Mouse (Mus musculus) right cerebral cortex, adult 2 months (tissue): ENCODE measurements around the gene Ctf2.
"Not testable (repeated sequence)": the region's sequence is repeated elsewhere in the genome, so short reads cannot be mapped to it uniquely, and the experiment has no call there.

ENCODE experiments used
- DNase-seq, 2 experiments: peaks; one replicate each; pipeline ENCODE4 v3.0.0; 2021 to 2022; ENCODE audit warnings: low spot score in 2 of 2

The Ctf2 gene

GRCm38 (mm10) chr7:127712461-127713385, 19.2 kb downstream of the Ctf2 start, which contains the start of gene Ctf1:
Ctf1 (plus strand) TSS chr7:127712736.
- peak; percentile 75 to 79 for DNase-seq

- no peak for DNase-seq
Measured at GRCm38 (mm10) chr7:127711456-127711855, 20.5 kb downstream of the Ctf2 start.

GRCm38 (mm10) chr7:127711031-127711430, 20.9 kb downstream of the Ctf2 start:
- no peak for DNase-seq

- no peak for DNase-seq
Measured at GRCm38 (mm10) chr7:127709261-127709979, 22.5 kb downstream of the Ctf2 start.

- DNase-seq: peak; percentile 81 to 88
Measured at GRCm38 (mm10) chr7:127708207-127709078, 23.5 kb downstream of the Ctf2 start, which contains the start of gene Bcl7c. Bcl7c (minus strand) TSS chr7:127708933.

- no peak for DNase-seq
Measured at GRCm38 (mm10) chr7:127707957-127708206, 24.1 kb downstream of the Ctf2 start.

- DNase-seq: no peak
Measured at GRCm38 (mm10) chr7:127707045-127707956, 24.7 kb downstream of the Ctf2 start.

GRCm38 (mm10) chr7:127705706-127706105, 26.3 kb downstream of the Ctf2 start:
- DNase-seq: no peak

GRCm38 (mm10) chr7:127704598-127704997, 27.4 kb downstream of the Ctf2 start:
- DNase-seq: no peak

GRCm38 (mm10) chr7:127703561-127704178, 28.3 kb downstream of the Ctf2 start:
- DNase-seq: no peak

- no peak for DNase-seq
Measured at GRCm38 (mm10) chr7:127700712-127701331, 31.1 kb downstream of the Ctf2 start.

GRCm38 (mm10) chr7:127698986-127699385, 33.0 kb downstream of the Ctf2 start:
- peak in 1 of 2 experiments; percentile 31 for DNase-seq

- DNase-seq: not testable (repeated sequence)
Measured at GRCm38 (mm10) chr7:127693730-127694129, 38.2 kb downstream of the Ctf2 start.

- no peak for DNase-seq
Measured at GRCm38 (mm10) chr7:127693290-127693689, 38.7 kb downstream of the Ctf2 start.

- DNase-seq: peak in 1 of 2 experiments; percentile 57
Measured at GRCm38 (mm10) chr7:127691221-127691989, 40.6 kb downstream of the Ctf2 start.

- no peak for DNase-seq
Measured at GRCm38 (mm10) chr7:127689626-127690280, 42.2 kb downstream of the Ctf2 start.

GRCm38 (mm10) chr7:127688935-127689334, 43.0 kb downstream of the Ctf2 start:
- peak in 1 of 2 experiments; percentile 45 for DNase-seq

- DNase-seq: no peak
Measured at GRCm38 (mm10) chr7:127686740-127687449, 45.1 kb downstream of the Ctf2 start.
